Mouse (Mus musculus): ENCODE data around the gene Baiap2. TPM values are rescaled to one million over a fixed set of nuclear protein-coding genes. Genes with fewer than 3 reads are reported as not detected.

Gene Baiap2
- polyA plus RNA-seq, 1 experiment from 2014 or later = 11.0 TPM

DNA sequence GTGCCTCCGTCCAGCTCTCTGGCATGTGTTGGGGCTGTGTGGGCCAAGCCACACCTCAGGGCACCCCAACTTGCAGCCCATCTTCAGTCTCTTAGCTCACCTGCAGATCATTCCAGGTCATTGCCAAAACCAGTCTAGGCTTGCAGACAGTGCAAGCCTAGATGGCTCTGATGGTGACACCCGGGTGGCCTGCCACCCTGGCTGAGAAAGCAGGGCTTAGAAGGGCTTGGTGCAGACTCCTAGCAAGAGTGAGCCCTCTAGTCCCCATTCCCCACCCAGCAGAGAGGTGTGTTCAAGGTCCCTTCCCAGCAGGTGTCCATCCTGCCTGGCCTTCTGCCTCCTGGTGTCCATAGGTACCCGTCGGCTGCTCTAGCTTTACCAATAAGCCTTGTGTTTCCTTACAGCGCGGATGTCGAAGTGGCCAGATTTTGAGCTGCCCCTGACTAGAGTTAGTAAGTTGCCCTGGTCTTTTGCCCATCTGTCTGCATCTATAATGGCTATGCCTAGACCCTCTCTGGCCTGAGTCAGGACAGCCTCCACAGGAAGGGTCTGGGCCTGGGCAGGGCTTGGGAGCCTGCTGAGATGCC lies 60.2 kb downstream of the Baiap2 start:
- 89% methylated on average over 7 of the region's 7 CpGs for WGBS
- H3K4me2 ChIP-seq = no peak overlapping the region
- no peaks in the 10 kb centered on the region for H3K27me3 ChIP-seq
- H3K4me3 ChIP-seq = no peak overlapping the region
- peaks cover 13% of the 10 kb centered on the region; the same call in 1 of the 2 replicates for H3K4me1 ChIP-seq (replicated peaks)
- H3K27ac ChIP-seq = no peak overlapping the region
- no peaks in the 10 kb centered on the region for H3K9me3 ChIP-seq (replicated peaks)
- ATAC-seq (replicated peaks; ENCODE audit: insufficient number of reproducible peaks, insufficient read depth, low FRiP score, low read depth) = no peak
- H3K9ac ChIP-seq = no peak overlapping the region
- no peaks in the 10 kb centered on the region; the same call in 1 of the 2 replicates for H3K36me3 ChIP-seq

DNA sequence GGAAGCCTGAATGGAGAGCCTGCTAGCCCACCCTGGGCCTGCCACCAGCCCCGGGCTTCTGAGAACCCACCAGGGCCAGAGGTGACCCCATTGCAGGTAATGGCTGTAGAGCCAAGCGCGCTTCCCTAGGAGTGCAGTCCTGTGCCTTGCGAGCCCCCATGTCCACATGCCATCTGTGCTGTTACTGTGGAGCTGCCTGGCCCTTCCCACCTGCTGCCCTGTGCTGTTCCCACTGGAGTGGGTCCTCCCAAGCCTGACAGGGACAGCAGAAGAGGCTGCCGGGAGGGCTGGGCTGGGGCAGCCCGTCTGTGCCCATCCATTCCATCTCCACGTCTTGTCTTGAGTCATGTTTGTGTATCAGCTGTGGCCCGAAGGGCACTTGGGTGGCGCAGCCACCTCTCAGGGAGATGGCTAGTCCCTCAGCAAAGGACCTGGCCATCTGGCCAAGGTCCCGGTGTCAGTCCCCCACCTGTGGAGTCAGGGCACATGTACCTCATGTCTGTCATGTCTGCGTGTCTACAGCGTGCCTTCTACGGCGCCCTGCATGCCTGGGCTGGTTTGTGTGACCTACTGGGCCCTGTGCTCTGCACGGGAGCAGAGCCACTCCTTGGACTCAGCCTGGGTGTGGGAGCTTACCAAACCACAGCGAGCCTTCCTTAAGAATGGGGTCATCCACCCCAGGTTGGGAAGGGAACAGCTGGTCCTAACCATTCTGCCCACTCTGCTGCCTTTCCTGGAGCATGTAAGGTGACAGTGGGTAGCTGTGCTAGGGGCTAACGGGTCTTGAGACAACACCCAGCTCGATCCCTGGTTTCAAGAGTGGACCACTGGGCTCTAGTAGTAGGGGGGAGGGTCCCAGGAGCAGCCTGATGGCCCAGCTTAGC lies 63.1 kb downstream of the Baiap2 start:
- no peak overlapping the region for H3K4me3 ChIP-seq
- no peak overlapping the region for H3K9ac ChIP-seq
- 87% methylated on average over 18 of the region's 18 CpGs for WGBS
- H3K4me2 ChIP-seq = no peak overlapping the region
- H3K36me3 ChIP-seq = no peaks in the 10 kb centered on the region
- peaks cover 9% of the 10 kb centered on the region for H3K27me3 ChIP-seq
- 0 out of 2 replicates have a peak, but pooled peaks cover 3% of the 10 kb centered on the region for H3K4me1 ChIP-seq (replicated peaks)
- H3K27ac ChIP-seq = no peak overlapping the region
- no peak for ATAC-seq (replicated peaks; ENCODE audit: insufficient number of reproducible peaks, insufficient read depth, low FRiP score, low read depth)
- H3K9me3 ChIP-seq (replicated peaks) = no peaks in the 10 kb centered on the region

DNA sequence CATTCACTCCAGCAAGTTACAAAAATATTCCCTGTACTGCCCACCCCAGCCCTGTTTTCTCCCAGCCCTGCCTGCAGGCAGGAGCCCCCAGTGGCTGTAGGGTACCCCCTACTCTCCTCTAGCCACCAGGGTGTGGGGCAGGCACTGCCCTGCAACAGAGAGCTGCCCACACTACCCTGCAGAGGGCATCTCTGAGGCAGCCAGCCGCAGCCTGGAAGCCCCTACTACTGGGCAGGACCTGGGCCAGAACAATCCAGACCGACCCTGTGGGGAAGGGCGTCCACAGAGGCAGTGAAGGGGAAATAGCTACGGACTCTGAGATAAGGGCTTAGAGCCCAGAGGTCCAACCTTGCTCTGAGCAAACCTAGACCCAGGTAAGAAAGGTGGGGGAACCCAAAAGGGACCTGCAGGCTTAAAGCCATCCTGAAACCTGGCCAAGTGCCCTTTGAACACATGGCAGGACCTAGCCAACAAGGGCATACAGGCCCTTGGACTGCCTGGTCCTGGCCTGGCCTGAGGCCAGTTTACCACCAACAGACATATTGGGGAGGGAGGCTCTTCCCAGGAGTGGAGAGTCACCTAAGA lies 65.0 kb downstream of the Baiap2 start:
- H3K4me1 ChIP-seq (replicated peaks) = peaks cover 17% of the 10 kb centered on the region
- no peak overlapping the region for H3K4me3 ChIP-seq
- 38% methylated on average over 4 of the region's 4 CpGs for WGBS
- H3K4me2 ChIP-seq = no peak overlapping the region
- H3K9ac ChIP-seq = no peak overlapping the region
- H3K36me3 ChIP-seq = no peaks in the 10 kb centered on the region
- H3K27ac ChIP-seq = no peak overlapping the region
- H3K9me3 ChIP-seq (replicated peaks) = no peaks in the 10 kb centered on the region
- peaks cover 25% of the 10 kb centered on the region for H3K27me3 ChIP-seq
- no peak for ATAC-seq (replicated peaks; ENCODE audit: insufficient number of reproducible peaks, insufficient read depth, low FRiP score, low read depth)

DNA sequence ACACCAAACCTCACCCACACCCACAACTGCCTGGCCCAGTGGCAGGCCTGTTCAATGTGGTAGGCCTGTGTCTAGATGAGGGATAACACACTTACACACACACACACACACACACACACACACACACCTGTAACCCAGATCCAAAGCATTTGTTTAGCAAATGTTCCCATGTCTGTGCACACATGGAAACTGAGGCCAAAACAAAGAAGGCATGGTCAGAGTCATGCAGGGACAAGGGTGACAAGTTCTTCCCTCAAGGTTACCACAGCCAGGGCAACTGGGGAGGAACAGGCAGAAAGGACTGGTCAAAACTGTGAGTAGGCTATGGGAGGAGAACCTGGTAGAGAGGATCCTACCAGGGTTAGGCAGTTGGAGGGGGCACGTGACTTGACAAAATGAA lies 65.9 kb downstream of the Baiap2 start:
- Histone ChIP-seq H3K4me2 (no peak overlapping the region), H3K27ac (no peak overlapping the region), H3K27me3 (peaks cover 25% of the 10 kb centered on the region), H3K36me3 (no peaks in the 10 kb centered on the region), H3K9ac (no peak overlapping the region), H3K4me3 (no peak overlapping the region), H3K4me1 (replicated peaks) (peaks cover 20% of the 10 kb centered on the region), H3K9me3 (replicated peaks) (no peaks in the 10 kb centered on the region)
- no peak for ATAC-seq (replicated peaks; ENCODE audit: insufficient number of reproducible peaks, insufficient read depth, low FRiP score, low read depth)
- WGBS = 90% methylated on average over 1 of the region's 1 CpGs

DNA sequence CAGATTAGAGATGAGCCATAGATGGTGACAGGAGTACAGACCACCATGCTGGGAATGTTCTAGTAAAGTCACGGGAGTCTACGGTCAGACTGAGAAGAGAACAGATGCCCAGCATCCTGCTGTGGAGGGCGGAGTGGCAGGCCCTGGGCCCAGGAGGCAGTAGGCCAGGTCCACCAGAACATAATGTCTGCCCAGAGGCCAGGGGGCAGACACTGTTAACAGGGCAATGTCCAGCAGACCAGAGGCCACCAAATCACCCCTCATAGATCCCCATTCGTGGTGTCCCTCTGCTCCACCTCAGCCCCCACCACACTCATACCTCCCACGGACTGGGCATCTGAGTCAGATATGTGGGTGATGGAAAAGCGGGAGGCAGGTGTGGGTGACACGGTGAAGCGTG lies 66.4 kb downstream of the Baiap2 start:
- no peak overlapping the region for H3K4me2 ChIP-seq
- H3K9me3 ChIP-seq (replicated peaks) = no peaks in the 10 kb centered on the region
- H3K27ac ChIP-seq = no peak overlapping the region
- H3K36me3 ChIP-seq = no peaks in the 10 kb centered on the region
- no peak overlapping the region for H3K4me3 ChIP-seq
- H3K27me3 ChIP-seq = peaks cover 25% of the 10 kb centered on the region
- no peak overlapping the region for H3K9ac ChIP-seq
- no peak for ATAC-seq (replicated peaks; ENCODE audit: insufficient number of reproducible peaks, insufficient read depth, low FRiP score, low read depth)
- 87% methylated on average over 8 of the region's 8 CpGs for WGBS
- peaks cover 23% of the 10 kb centered on the region for H3K4me1 ChIP-seq (replicated peaks)

DNA sequence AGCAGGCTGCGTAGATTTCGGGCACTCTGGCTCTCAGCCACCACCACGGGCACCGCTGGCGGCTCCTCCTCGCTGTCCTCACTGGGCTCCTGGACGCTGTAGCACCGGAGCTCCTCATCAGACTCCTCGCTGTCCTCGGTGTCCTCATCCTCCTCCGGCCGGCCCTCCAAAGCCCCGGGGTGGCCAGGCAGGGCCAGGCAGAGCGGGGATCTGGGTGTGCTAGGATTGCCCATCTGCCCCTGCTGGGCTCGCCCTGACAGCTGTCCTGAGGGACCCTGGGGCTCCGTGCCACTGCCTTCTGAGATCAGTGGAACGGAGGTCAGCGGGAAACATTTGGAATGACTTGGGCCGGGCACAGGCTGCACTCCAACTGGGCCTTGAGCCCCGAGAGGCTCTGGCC lies 67.4 kb downstream of the Baiap2 start:
- Histone ChIP-seq H3K36me3 (no peaks in the 10 kb centered on the region), H3K9ac (no peak overlapping the region), H3K4me3 (no peak overlapping the region), H3K4me1 (replicated peaks) (peaks cover 30% of the 10 kb centered on the region), H3K27me3 (peaks cover 25% of the 10 kb centered on the region), H3K4me2 (no peak overlapping the region), H3K27ac (no peak overlapping the region), H3K9me3 (replicated peaks) (no peaks in the 10 kb centered on the region)
- no peak for ATAC-seq (replicated peaks; ENCODE audit: insufficient number of reproducible peaks, insufficient read depth, low FRiP score, low read depth)
- 79% methylated on average over 20 of the region's 20 CpGs for WGBS

DNA sequence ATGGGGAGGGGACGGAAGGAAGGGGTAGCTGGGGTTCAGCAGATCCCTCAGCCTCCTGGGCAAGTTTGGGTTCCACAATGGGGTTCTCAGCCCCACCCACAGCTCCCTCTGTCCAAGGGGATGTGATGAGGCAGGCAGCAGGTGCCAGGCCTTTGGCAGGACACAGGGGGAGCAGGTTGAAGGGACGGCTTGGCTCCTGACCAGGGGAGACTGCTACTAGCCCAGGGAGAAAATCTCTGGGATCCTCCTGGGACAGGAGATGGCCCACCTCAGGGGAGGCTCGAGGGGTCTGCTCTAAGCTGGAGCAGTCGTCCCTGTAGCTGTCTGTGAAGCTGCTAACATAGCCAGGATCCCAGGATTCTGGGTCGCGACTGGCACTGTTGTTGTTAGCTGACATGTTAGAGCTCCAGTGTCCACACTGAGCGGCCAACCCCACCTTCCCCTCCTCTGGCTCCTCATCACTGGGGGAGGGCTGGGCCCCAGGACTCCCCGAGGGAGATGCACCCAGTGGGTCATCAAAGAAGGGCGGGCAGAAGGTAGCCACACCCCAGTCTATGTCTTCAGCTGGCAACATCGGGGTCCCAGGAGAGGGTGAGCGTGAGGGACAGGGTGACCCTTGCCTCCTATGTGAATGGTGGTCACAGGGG lies 68.7 kb downstream of the Baiap2 start:
- 0 out of 2 replicates have a peak overlapping the region, but pooled peaks have one; percentile 37 for H3K9ac ChIP-seq
- H3K9me3 ChIP-seq (replicated peaks) = no peaks in the 10 kb centered on the region
- H3K4me2 ChIP-seq = peak overlapping the region; percentile 62
- WGBS = 74% methylated on average over 11 of the region's 11 CpGs
- no peak overlapping the region for H3K27ac ChIP-seq
- H3K36me3 ChIP-seq = no peaks in the 10 kb centered on the region
- H3K4me3 ChIP-seq = peak overlapping the region; percentile 26
- peaks cover 36% of the 10 kb centered on the region for H3K4me1 ChIP-seq (replicated peaks)
- H3K27me3 ChIP-seq = peaks cover 25% of the 10 kb centered on the region
- no peak for ATAC-seq (replicated peaks; ENCODE audit: insufficient number of reproducible peaks, insufficient read depth, low FRiP score, low read depth)

DNA sequence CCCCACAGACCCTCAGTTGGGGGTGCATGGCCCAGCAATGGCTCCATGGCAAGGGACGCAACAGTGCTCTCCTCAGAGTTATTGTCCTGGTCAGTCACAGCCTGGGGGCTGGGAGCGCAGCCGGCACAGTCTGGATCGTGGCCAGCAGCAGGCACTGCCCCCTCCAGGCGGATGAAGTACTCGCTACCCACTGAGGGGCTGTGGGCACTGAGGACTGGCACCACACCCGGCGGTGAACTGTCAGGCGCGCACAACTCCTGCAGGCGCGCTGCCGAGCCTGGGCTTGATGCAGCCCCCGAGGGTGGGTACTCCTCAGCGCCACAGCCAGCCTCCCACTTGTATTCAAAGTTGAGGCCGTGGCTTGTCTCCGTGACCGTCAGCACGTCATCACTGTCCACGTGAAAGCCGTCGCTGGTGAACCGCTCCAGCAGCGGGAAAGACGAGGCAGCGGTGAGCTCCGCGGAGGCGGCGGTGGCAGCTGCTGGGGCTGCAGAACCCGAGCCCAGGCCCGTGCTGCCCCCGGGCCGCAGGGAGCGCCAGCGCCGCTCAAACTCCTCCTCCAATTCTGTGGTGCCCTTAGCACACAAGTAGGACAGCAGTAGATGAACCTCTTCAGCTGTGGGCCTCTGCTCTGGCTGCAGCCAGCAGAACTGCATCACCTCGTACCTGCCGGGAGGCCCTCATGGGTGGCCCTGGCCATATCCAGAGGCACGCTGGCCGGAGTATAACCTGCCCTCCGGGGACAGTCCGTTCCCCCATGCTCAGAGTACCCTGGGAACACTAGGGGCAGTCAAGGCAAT lies 69.4 kb downstream of the Baiap2 start:
- ATAC-seq (replicated peaks; ENCODE audit: insufficient number of reproducible peaks, insufficient read depth, low FRiP score, low read depth) = no peak
- Histone ChIP-seq H3K9me3 (replicated peaks) (no peaks in the 10 kb centered on the region), H3K27me3 (peaks cover 25% of the 10 kb centered on the region), H3K4me3 (peak overlapping the region; percentile 26), H3K4me2 (peak overlapping the region; percentile 62), H3K9ac (peak overlapping the region; percentile 37), H3K36me3 (no peaks in the 10 kb centered on the region), H3K4me1 (replicated peaks) (peaks cover 36% of the 10 kb centered on the region), H3K27ac (no peak overlapping the region)
- WGBS = 32% methylated on average over 43 of the region's 43 CpGs

DNA sequence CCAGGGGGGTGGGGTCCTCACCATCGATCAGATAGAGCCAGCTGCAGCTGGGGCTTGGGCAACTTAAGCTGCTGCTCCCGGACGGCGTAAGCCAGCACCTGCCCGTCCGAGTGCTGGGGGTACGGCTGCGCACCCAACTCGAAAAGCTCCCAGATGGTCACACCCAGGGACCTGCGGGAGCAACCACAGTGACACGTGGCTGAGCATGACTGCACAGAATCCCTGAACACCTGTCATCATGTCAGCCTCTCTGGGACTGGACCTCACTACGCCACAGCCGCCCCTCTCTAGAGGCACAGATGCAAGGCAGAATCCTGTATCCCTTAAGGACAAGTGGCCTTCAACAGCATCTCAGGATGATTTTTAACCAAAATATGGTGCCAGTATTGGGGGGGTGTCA lies 70.1 kb downstream of the Baiap2 start:
- Histone ChIP-seq H3K9me3 (replicated peaks) (no peaks in the 10 kb centered on the region), H3K36me3 (no peaks in the 10 kb centered on the region), H3K27ac (no peak overlapping the region), H3K4me1 (replicated peaks) (peaks cover 32% of the 10 kb centered on the region), H3K4me2 (no peak overlapping the region), H3K9ac (no peak overlapping the region), H3K27me3 (peaks cover 25% of the 10 kb centered on the region), H3K4me3 (no peak overlapping the region)
- ATAC-seq (replicated peaks; ENCODE audit: insufficient number of reproducible peaks, insufficient read depth, low FRiP score, low read depth) = no peak
- WGBS = 73% methylated on average over 13 of the region's 13 CpGs

DNA sequence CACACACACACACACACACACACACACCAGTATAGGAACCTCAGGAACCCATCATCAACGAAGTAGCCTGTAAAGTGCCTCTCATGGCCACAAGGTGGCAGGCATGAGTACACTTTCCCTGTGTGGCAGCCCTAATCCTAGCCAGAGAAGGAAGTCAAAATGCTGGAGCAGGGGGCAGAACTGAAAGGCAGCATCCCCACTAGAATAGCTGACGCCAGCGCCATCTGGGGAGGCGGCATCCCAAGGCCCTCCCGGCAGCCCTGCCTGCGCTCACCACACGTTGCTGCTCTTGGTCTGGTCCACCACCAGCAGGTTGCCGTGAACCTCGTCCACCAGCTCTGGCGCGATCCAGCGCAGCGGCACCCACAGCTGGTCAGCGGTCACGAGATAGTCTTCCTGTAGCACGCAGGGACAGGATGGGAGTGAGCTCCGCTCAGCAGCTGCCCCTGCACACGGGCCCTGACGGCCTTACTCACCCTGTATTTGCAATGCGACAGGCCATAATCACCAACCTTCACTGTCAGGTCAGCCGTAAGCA lies 70.7 kb downstream of the Baiap2 start:
- 10% methylated on average over 21 of the region's 21 CpGs for WGBS
- peaks cover 25% of the 10 kb centered on the region for H3K27me3 ChIP-seq
- peaks cover 32% of the 10 kb centered on the region for H3K4me1 ChIP-seq (replicated peaks)
- H3K4me2 ChIP-seq = peak overlapping the region; percentile 78
- H3K4me3 ChIP-seq = peak overlapping the region; percentile 41
- H3K9me3 ChIP-seq (replicated peaks) = no peaks in the 10 kb centered on the region
- no peaks in the 10 kb centered on the region for H3K36me3 ChIP-seq
- peak overlapping the region; percentile 40; the same call in 1 of the 2 replicates for H3K9ac ChIP-seq
- peak; percentile 27 for ATAC-seq (replicated peaks; ENCODE audit: insufficient number of reproducible peaks, insufficient read depth, low FRiP score, low read depth)
- H3K27ac ChIP-seq = no peak overlapping the region; the same call in 1 of the 2 replicates

Measured in heart, embryonic 15.5 days (tissue).